Mouse (Mus musculus) liver, embryonic 14.5 days (tissue): ENCODE measurements around the gene Amn.

ENCODE experiments used
- CTCF ChIP-seq: IDR thresholded peaks from 2 replicates; pipeline ENCODE4 v1.5.1; 2016; ENCODE audit warnings: antibody characterized with exemption, low read depth, control low read depth
- EP300 ChIP-seq: IDR thresholded peaks from 2 replicates; pipeline ENCODE4 v1.6.1; 2016; ENCODE audit warnings: antibody characterized with exemption, low read depth

- TF ChIP-seq CTCF (no peak), EP300 (no peak)
Measured at GRCm38 (mm10) chr12:111302018-111302345, 31.1 kb downstream of the Amn start.
